Mouse (Mus musculus) testis, adult 2 months (tissue): ENCODE measurements around the gene Ascl2.

Source experiments
- CTCF ChIP-seq: fragments of 200-500 bp; IDR thresholded peaks from 2 replicates; pipeline ENCODE4 v1.5.1; 2012; ENCODE audit warnings: low read depth, mild to moderate bottlenecking, inconsistent platforms, low read length, moderate library complexity; ENCODE audit not compliant: control insufficient read depth, insufficient read depth, insufficient replicate concordance
- POLR2A ChIP-seq: fragments of 200-500 bp; IDR thresholded peaks from 2 replicates; pipeline ENCODE4 v1.6.1; 2012; ENCODE audit warnings: low read depth, mild to moderate bottlenecking, inconsistent platforms, low read length, moderate library complexity; ENCODE audit not compliant: control insufficient read depth

DNA sequence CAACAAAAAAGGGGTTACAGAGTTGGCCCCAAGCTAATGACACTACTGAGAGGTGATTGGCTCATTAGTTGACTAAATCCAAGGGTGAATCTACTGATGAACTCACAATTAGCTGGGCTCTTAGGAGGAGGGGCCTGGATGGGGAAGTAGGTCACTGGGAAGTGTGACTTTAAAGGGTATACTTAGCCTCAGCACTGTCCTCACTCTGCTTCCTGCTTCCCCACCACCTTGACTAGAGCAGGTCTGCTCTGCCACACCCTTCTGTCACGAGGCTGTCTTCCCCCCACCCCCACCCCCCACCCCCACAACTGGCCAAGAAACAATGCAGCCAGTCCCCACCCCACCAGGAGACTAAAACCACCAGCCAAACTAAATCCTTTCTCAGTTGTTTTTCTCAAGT lies 19.5 kb downstream of the Ascl2 start:
- TF ChIP-seq POLR2A: no peak
- TF ChIP-seq CTCF: no peak
